Mouse (Mus musculus) granulocyte monocyte progenitor cell, adult 5-6 weeks (primary cell): ENCODE results near the gene Tbc1d23. TPM values are rescaled to one million over a fixed set of nuclear protein-coding genes. Genes with fewer than 3 reads are reported as not detected.

Source experiments
- ATAC-seq: replicated peaks from 2 replicates; pipeline ENCODE4 v1.8.0; 2016; ENCODE audit warnings: mild to moderate bottlenecking, moderate TSS enrichment, inconsistent platforms; ENCODE audit not compliant: poor library complexity, severe bottlenecking
- total RNA-seq, 2 experiments: library from RNA; stranded (forward) in 1 of 2; stranded (reverse) in 1 of 2; fragments of 200-712, 200-1000 nt in 1 of 2; fragments of >200 nt in 1 of 2; fragmentation: Nextera tagmentation in 1 of 2; gene quantifications; 2 replicates each; pipeline ENCODE4 v1.2.3; 2014 to 2017

Gene Tbc1d23
- total RNA-seq, 2 experiments from 2014 or later = 36.4 to 42.3 TPM

DNA sequence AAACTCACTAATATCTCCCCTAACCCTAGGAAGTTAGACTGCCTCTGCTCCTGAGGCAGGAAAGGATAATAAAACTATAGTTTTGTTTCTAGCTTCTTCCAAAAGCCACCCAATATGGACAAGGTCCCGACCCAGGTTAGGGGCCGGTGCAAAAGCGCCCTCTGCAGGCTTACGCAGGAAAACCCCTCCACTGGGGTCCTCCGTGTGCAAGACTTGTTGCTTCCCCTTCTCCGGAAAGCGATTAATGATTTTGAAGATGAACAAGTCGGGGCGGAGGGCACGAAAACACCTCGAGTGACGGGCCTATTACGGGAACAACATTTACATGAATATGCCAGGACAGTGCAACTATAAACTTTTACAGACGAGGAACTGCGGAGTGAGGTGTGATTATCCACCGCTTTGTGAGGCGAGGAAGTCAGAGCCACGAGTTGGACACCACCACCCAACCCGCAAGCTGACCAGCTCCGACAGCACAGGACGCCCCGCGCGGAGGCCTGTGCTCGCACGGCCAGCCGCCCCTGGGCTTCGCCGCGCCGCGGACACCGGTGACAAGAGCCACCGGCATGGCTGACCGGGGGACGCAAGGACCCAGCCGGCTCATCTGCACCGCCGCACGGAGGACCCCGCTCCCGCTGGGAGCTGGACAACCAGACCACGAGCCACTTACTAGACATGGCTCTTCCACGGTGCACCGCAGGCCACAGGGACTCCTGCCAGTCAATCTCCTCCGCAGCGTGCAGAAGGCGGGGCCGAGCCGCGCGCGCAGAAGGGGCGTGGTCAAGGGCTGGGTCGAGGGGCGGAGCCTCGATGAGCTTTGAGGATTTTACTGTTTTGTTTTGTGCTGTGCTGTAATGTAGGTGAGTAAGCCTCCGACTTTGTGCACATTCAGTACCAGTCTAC, 64.4 kb downstream of the Tbc1d23 start, which contains the start of gene Nit2:
Nit2 (minus strand) TSS at position 731 of the 903 bp plus-strand sequence.
- peak; percentile 95 for ATAC-seq

DNA sequence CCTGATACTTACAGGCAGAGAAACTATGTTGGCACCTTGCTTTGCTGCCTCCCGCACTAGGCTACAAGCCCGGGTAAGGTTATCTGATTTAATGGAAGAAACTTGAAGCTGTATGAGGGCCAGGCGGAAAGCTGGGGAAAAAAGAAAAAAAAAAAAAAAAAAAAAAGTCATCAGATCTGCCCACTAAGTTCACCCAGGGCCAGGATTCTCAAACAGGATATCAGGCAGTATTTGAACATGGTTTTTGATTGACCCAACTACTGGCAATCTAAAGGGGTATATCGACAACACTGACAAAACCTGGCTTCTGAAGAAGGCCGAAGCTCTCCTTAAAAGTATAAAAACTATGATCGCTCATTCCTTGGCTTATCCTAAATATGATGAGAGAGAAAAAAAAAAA, 65.2 kb downstream of the Tbc1d23 start:
- ATAC-seq = no peak

DNA sequence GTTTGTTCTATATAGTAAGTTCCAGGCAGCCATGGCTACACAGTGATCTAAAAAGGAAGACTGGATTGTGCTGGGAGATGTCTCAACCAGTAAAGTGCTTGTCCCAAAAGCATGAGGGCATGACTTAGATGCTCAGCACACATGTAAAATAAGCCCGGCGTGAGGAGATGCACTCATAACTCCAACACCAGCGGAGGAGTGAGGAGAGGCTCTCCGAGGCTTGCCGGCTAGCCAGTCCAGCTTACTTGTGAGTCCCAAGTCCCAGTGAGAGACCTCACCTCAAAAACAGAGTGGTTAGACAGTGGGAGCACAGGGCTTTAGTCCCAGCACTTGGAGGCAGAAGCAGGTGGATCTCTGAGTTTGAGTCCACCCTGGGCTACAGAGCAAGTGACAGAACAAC, 66.1 kb downstream of the Tbc1d23 start:
- ATAC-seq = no peak

DNA sequence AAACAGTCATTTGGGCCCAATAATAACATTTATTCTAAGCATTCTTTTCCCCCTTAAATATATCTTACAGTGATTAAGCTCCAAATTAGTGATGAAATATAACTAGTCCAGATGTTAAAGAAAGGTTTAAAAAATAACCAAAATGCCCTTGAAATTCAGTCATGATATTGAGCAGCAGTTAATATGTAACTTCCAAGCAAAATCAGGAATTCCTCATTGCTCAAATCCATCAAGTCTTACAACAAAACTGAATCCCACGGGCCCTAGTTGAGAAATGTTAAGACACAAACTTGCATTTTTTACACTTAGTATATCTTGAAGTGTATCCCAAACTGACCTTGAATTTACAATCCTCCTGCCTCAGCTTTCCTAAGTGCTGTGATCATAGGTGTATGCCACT, 67.6 kb downstream of the Tbc1d23 start:
- ATAC-seq = no peak

DNA sequence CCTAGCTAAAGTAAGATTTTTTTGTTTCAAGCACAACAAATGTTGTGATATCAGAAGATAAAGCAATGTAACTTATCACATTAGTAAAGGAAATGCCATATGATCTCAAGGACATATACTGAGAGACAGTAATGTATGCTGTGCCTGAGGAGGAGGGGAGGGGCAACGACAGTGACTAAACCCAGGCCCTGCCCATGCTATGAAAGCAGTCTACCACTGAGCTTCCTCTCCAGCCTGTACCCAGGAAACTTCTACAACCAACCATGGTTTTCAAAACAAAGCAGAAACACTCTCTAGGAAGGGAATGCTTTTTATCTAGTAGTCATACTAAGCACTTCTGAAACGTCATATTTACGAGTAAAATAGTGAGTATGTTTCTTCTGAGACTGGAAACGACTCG, 68.5 kb downstream of the Tbc1d23 start:
- ATAC-seq = no peak

DNA sequence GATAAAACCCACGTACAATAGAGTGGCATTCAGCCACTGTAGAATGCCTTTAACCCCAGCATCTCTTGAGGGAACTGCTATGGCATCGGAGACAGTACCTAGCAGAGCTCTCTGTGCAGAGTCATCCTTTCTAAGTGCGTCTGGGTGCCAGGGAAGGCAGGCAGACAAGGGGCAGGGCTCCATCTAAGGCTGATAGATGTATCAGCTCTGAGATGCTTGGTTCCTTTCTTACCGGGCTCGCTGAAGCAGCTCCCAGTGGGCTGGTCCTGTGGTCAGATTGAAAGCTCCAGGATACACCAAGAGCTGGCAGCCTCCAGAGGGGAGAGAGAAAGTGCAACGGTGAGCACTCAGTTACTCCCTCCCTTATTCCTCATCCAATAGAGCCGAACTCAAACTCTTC, 71.5 kb downstream of the Tbc1d23 start:
- ATAC-seq = no peak

DNA sequence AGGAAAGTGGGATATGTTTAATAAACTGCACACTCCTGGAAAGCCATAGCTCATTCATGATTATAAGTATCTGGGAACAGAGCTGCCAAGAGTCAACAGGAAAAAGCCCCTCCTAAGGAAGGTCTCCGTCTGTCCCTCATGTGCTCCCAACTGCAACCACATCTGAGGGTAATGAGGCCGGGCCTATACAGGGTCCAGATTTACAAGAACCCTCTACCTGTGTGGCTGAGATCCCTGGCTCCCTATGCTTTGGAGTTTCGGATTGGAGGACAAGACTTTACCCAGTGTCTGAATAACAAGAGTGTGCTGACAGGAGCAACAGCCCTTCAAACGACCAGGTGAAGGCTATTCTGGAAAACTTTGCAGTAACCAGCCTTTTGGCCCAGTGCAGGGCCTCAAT, 73.6 kb downstream of the Tbc1d23 start:
- no peak for ATAC-seq

DNA sequence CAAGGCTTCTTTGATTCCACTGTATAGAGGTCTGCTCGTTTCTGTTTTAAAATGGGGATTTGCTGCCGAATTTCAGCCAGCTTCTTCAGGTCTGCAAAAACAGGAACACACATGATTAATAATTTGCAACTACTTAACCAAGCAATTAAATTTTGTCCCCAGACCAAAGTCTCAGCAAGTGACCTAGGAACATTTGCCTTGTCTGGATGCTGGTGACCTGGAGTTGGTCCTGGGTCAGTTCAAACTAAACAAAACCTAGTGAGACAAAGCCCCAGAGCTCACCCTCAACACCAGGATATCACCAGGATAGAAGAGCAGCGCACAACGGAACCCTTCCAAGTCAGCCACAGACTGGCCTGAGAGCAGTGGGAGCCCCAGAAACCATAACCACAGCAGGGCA, 74.2 kb downstream of the Tbc1d23 start:
- no peak for ATAC-seq

DNA sequence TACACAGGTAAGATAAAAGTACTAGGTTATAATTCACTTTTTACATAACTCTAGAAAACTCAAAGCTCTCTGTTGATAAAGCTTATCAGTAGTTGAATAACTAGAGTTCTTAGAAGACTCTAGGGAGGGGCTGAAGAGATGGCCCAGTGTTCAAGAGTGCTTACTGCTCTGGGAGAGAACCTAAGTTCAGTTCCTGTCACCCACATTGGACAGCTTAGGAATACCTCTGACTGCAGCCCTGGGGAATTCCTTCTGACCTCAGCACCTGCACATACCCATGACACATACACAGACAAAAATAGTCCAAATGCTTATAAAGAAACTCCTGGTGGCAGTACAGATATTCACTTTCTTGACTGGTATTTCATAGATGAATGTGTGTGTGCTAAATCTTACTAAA, 75.4 kb downstream of the Tbc1d23 start:
- no peak for ATAC-seq

DNA sequence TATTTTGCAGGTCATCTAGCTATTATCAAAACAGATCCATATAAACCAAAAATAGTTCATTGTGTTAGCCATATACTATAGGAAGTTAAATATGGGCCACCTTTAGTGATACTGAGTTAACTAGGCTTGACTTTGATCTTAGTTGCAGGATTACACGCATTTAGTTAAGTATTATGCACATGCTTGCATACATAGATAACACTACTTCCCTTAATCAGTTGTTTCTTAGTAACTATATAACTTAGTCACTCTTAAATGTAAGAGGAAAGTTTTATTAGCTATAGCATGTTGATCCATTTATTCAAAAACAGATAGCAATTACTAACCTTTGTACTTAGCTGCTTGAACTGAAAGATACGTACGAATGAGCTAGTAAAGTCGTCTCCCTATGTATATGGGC, 79.9 kb downstream of the Tbc1d23 start:
- no peak for ATAC-seq

DNA sequence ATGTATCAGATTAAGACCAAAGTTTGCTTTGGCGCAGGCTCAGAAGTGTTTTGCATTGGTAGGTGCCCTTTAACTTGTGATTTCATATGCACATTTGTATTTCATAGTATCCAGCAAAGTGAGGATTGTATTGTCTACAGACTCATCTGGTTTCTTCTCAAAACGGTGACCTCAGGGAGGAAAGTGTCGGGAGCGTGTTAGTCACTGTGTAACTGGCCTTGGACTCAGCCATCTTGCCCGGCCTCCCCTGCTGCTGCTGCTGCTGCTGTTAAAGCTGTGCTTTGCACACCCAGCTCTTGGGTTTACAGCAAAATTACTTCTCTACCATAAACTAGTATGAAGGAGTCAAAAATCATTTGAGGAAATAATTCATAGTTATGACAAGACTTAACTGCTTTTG, 86.6 kb downstream of the Tbc1d23 start:
- no peak for ATAC-seq

DNA sequence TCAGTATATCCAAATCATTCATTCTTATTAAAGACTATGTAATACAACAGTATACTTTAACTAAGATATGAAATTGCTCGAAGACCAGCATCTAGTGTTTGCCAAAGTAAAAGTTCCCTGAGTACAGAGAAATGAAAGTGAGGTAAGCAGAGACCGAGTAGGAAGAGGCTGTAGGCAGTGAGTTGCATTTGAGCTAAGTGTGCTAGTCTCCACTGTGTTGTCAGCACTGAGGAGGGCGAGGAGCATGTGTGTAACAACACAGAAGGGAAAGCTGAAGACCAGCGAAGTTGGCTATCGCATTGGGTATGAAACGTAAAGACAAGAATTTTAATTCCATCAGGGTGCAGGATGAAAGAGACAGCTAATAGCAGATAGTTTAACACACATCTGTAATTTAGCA, 97.7 kb downstream of the Tbc1d23 start:
- no peak for ATAC-seq

DNA sequence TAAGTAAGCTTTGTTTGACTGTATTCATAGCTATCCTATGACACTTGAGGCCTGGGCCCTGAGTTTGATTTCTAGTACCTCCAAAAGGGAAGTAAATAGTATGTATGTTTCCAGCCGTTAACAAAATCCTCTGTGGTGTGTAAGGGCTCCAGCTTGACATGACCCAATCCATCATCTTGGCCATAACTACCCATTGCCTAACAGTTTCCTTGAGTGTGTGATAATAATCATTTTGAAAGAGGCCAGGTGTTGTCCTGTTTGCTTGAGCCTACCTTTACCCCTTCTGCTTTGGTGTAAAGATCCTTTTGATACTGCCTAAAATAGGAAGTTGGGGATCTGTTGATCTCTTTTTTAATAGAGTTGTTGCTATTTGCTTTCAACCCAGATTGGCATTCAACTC, 99.0 kb downstream of the Tbc1d23 start:
- peak; percentile 84 for ATAC-seq

DNA sequence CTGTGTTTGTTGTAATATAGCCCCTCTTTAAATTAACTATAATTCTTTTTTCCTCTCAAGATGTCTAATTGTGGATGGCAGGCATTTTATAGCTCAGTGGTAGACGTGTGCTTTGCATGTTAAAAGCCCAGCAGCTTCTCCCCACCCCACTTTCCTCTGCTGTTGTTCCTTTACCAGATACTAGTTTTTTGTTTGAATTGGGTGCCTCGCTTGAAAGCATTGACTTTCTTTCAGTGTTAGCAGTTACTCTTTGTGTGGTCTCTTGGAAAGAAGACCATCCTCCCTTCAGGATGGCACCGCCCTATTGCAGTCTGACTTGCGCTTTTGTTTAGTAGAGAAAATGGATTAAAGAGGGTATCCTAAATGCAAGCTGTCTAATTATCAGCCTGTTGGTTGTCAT, 99.8 kb downstream of the Tbc1d23 start:
- no peak for ATAC-seq

DNA sequence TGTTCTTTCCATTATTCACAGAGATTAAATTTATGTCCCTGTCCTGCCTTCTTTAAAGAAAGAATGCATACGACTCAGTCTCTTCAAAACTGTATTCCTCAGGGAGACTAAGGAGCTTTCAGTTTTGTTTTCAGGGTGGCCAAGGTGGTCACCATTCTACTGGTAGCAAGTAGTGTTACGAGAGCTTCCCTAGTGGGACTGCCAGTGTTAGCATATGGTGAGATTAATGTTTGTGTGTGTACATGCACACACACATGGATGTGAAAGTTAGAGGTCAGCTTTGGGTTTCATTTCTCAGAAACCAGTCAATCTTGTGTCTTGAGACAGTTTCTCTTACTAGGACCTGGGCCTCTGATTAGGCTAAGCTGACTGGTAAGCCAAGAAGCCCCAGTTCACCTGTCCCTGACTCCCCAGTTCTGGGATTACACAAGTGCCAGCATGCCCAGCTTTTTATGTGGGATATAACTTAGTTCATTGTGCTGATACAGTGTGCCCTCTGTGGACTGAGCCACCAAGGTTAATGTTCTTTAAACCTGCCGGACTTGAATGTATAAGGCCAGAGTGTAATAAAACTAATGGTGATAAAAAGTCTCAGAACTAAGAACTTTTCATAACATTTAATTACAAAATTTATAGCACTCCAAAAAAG, 100.4 kb downstream of the Tbc1d23 start:
- peak; percentile 83 for ATAC-seq

DNA sequence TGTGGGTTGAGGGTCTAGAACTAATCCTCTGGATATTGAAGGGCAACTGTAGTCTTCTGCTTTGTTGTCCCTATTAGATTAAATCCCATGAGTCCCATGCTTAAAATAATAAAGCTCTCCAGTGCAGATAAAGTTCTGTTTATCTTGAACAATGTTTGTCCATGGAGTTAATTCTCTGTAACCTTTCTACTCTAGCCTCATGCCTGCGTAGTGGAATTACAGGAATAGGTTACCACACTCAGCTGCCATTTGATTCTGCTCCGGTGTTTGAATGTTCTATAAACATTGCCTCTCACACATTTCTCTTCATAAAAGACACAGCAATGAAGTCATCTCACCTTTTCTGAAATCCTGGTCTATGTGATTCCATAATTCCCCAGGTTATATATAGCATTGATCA, 103.5 kb downstream of the Tbc1d23 start:
- no peak for ATAC-seq

DNA sequence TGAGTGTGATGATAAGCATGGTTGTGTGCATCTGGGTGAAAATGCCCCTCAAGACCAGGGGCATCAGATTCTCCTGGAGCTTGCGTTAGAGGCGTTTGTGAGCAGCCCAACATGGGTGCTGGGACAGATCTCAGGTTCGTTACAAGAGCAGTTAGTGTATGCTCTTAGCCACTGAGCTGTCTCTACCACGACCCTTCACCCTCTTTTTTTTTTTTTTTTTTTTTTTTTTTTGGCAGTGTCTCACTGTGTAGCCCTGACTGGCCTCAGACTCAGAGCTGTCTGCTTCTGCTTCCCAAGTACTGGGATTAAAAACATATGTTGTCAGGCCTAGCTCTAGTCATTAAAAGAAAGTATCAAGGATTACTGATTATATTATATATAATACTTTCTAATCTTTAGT, 105.0 kb downstream of the Tbc1d23 start:
- no peak for ATAC-seq

DNA sequence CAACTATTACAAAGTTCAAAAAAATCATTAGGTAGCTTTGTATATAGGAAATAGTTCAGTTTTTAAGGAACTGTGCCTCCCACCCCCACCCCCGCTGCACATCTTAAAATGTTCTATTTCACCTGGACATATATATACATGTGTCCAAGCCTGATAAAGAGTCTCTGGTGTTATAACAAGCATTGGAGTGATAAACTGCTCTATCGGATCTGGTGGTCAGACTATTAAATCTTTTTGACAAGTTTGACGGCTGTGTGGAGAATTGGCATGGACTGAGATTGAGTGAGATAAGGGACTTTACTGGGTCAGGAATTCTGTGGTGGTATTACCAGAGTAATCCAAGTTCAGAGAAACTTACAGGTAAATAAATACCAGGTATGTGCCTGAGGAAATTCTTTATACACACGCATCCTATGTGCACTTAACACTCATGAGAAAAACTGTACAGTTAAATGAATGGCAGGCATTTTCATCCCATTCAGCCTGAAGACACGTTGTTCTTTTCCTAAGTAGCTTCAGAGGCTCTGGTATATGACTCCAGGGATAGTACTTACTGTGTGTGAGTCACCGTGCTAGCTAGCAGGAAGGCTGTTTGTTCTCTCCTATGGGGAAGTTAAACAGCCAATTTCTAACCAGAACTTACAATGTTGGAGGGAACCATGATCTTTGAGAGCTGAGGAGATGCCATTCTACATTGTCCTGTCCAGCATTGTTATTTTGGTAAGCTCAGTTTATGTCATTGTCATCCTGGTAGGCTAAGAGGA, 108.4 kb downstream of the Tbc1d23 start:
- ATAC-seq = peak; percentile 28

DNA sequence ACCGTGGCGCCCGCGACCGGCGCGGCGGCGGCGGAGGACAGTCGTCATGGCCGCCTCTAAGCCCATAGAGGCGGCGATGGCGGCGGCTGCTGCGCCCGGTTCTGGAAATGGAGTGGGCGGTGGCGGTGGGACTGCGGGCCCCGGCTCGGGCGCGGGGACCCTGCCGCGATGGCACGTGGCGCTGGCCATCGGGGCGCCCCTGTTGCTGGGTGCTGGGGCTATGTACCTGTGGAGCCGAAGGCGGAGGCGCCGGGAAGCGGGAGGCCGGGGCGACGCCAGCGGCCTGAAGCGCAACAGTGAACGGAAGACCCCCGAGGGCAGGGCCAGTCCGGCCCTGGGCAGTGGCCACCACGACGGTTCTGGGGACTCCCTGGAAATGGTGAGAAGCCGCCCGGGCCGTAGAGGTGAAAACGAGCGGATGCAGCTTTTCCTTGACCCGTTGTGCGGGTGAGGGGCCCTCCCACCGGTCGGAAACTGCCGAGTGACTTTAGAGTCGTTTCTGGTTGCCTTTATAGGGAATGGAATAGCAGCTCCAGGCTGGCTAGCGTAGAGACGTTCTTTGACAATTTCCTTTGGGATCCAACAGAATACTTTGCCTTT, 109.4 kb downstream of the Tbc1d23 start:
- peak; percentile 1; the same call in 1 of the 2 replicates for ATAC-seq

DNA sequence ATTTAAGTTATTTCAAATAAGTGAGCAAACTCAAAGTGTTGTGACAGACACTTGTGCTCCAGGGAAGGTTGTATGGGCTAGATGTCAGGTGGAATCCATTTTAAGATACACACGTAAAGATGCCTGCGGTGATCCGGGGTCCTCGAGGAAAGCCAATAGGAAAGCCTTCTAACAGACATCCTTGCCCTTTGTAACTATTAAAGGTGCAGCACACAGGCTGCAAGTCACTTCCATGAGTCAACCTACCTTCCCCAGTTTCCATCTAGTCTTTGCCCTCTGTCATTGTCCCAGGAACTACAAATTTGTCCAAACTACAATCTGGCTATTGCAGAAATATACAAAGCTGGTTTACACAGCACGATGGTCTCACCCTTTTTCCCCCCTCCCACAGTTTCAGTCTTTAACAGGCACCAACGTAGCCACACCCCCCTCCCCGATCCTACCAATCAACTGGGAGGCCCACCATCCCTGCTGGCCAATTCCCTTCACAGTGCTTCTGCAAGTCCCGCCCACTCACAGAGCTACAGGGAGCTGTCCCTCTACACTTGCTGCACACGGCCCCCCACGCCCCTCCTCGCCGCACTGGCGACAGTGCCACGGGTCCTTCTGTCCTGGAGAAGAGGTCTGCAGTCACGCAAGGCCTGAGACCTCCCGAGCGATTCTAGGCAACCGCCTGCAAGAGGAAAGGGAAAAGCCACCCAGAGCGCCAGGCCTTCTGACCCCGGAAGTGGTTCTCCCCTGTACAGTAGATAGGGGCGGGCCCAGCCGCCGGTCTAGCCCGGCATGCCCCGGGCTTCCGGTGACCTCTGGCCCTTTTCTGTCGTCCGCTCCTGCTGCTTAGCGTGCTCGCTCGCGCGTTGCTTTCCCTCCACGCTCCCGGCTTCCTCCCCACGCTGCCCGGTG, 110.1 kb downstream of the Tbc1d23 start, which contains the start of gene Tomm70a:
Tomm70a (plus strand) TSS at position 791 of the 903 bp plus-strand sequence.
- peak; percentile 92 for ATAC-seq
